Mouse (Mus musculus): Measurements from ENCODE around the gene Afap1. TPM values are rescaled to one million over a fixed set of nuclear protein-coding genes. Genes with fewer than 3 reads are reported as not detected.
A peak's percentile ranks its signal among the peaks of the same experiment; 100 is the strongest.

Gene Afap1
- polyA plus RNA-seq, 1 experiment, result 12.4 TPM

- Histone ChIP-seq H3K79me2 (ENCODE audit: control insufficient read depth, insufficient read depth) (no peaks in the 10 kb centered on the region), H3K27me3 (ENCODE audit: control insufficient read depth, insufficient read depth, insufficient read length) (no peaks in the 10 kb centered on the region), H3ac (ENCODE audit: control insufficient read depth, insufficient read length) (no peak overlapping the region), H3K36me3 (ENCODE audit: control insufficient read depth, insufficient read depth) (peaks cover 25% of the 10 kb centered on the region), H3K4me3 (no peak overlapping the region), H3K4me2 (ENCODE audit: low read depth) (peak overlapping the region; percentile 64)
- TF ChIP-seq MYOD1 (IDR thresholded peaks at IDR 0.05; ENCODE audit: control insufficient read depth in 1 of 3, insufficient read length in 2 of 3, low read depth in 2 of 3) (no peak), E2F4 (IDR thresholded peaks at IDR 0.05; ENCODE audit: insufficient read depth) (no peak), TCF12 (IDR thresholded peaks at IDR 0.05; ENCODE audit: insufficient read depth, poor library complexity, severe bottlenecking) (no peak)
These were observed 81.1 kb downstream of the Afap1 start for GRCm38 (mm10) chr5:35974265-35974664.

- no peaks in the 10 kb centered on the region for H3K79me2 ChIP-seq (ENCODE audit: control insufficient read depth, insufficient read depth)
- no peak overlapping the region for H3K4me2 ChIP-seq (ENCODE audit: low read depth)
- peaks cover 25% of the 10 kb centered on the region for H3K36me3 ChIP-seq (ENCODE audit: control insufficient read depth, insufficient read depth)
- TF ChIP-seq POLR2A (IDR thresholded peaks at IDR 0.05; ENCODE audit: insufficient read length, low read depth) (no peak), POLR2AphosphoS2 (IDR thresholded peaks at IDR 0.05; ENCODE audit: insufficient read length, low read depth) (no peak), REST (IDR thresholded peaks at IDR 0.05; ENCODE audit: insufficient read depth, insufficient read length) (no peak), MAX (IDR thresholded peaks at IDR 0.05; ENCODE audit: low read depth) (no peak), MYOG (IDR thresholded peaks at IDR 0.05; ENCODE audit: control insufficient read depth in 1 of 3, insufficient read depth in 1 of 3, insufficient read length in 2 of 3, low read depth in 2 of 3) (no peak), SRF (IDR thresholded peaks at IDR 0.05; ENCODE audit: control insufficient read depth, insufficient read length, low read depth) (no peak), TCF12 (IDR thresholded peaks at IDR 0.05; ENCODE audit: insufficient read depth, poor library complexity, severe bottlenecking) (no peak), CEBPB (IDR thresholded peaks at IDR 0.05; ENCODE audit: insufficient read depth, poor library complexity, severe bottlenecking) (no peak), USF1 (IDR thresholded peaks at IDR 0.05; ENCODE audit: low read depth) (no peak), E2F4 (IDR thresholded peaks at IDR 0.05; ENCODE audit: insufficient read depth) (no peak), TCF3 (IDR thresholded peaks at IDR 0.05; ENCODE audit: insufficient read length, low read depth) (no peak), MYOD1 (IDR thresholded peaks at IDR 0.05; ENCODE audit: control insufficient read depth in 1 of 3, insufficient read length in 2 of 3, low read depth in 2 of 3) (no peak)
- no peak overlapping the region for H3K4me3 ChIP-seq
- H3K27me3 ChIP-seq (ENCODE audit: control insufficient read depth, insufficient read depth, insufficient read length), result no peaks in the 10 kb centered on the region
- H3ac ChIP-seq (ENCODE audit: control insufficient read depth, insufficient read length), result no peak overlapping the region
These were observed 82.6 kb downstream of the Afap1 start for GRCm38 (mm10) chr5:35975681-35976080.

GRCm38 (mm10) chr5:35980542-35980941, 87.4 kb downstream of the Afap1 start:
- Histone ChIP-seq H3K36me3 (ENCODE audit: control insufficient read depth, insufficient read depth) (peaks cover 36% of the 10 kb centered on the region), H3K79me2 (ENCODE audit: control insufficient read depth, insufficient read depth) (no peaks in the 10 kb centered on the region), H3ac (ENCODE audit: control insufficient read depth, insufficient read length) (no peak overlapping the region), H3K4me2 (ENCODE audit: low read depth) (no peak overlapping the region), H3K27me3 (ENCODE audit: control insufficient read depth, insufficient read depth, insufficient read length) (no peaks in the 10 kb centered on the region), H3K4me3 (no peak overlapping the region)
- no peak for TF ChIP-seq TCF3 (IDR thresholded peaks at IDR 0.05; ENCODE audit: insufficient read length, low read depth)
- TF ChIP-seq MYOG (IDR thresholded peaks at IDR 0.05; ENCODE audit: control insufficient read depth in 1 of 3, insufficient read depth in 1 of 3, insufficient read length in 2 of 3, low read depth in 2 of 3), result no peak
- no peak for TF ChIP-seq POLR2AphosphoS2 (IDR thresholded peaks at IDR 0.05; ENCODE audit: insufficient read length, low read depth)
- TF ChIP-seq USF1 (IDR thresholded peaks at IDR 0.05; ENCODE audit: low read depth), result no peak
- TF ChIP-seq MAX (IDR thresholded peaks at IDR 0.05; ENCODE audit: low read depth), result no peak
- TF ChIP-seq E2F4 (IDR thresholded peaks at IDR 0.05; ENCODE audit: insufficient read depth), result no peak
- TF ChIP-seq CEBPB (IDR thresholded peaks at IDR 0.05; ENCODE audit: insufficient read depth, poor library complexity, severe bottlenecking), result no peak
- TF ChIP-seq REST (IDR thresholded peaks at IDR 0.05; ENCODE audit: insufficient read depth, insufficient read length), result no peak
- no peak for TF ChIP-seq POLR2A (IDR thresholded peaks at IDR 0.05; ENCODE audit: insufficient read length, low read depth)

- no peak overlapping the region for H3K4me2 ChIP-seq (ENCODE audit: low read depth)
- no peaks in the 10 kb centered on the region for H3K27me3 ChIP-seq (ENCODE audit: control insufficient read depth, insufficient read depth, insufficient read length)
- no peak overlapping the region for H3ac ChIP-seq (ENCODE audit: control insufficient read depth, insufficient read length)
- H3K79me2 ChIP-seq (ENCODE audit: control insufficient read depth, insufficient read depth), result no peaks in the 10 kb centered on the region
- TF ChIP-seq USF1 (IDR thresholded peaks at IDR 0.05; ENCODE audit: low read depth) (no peak), MYOG (IDR thresholded peaks at IDR 0.05; ENCODE audit: control insufficient read depth in 1 of 3, insufficient read depth in 1 of 3, insufficient read length in 2 of 3, low read depth in 2 of 3) (no peak), E2F4 (IDR thresholded peaks at IDR 0.05; ENCODE audit: insufficient read depth) (no peak), MYOD1 (IDR thresholded peaks at IDR 0.05; ENCODE audit: control insufficient read depth in 1 of 3, insufficient read length in 2 of 3, low read depth in 2 of 3) (no peak), CEBPB (IDR thresholded peaks at IDR 0.05; ENCODE audit: insufficient read depth, poor library complexity, severe bottlenecking) (no peak), REST (IDR thresholded peaks at IDR 0.05; ENCODE audit: insufficient read depth, insufficient read length) (no peak), SRF (IDR thresholded peaks at IDR 0.05; ENCODE audit: control insufficient read depth, insufficient read length, low read depth) (no peak), TCF3 (IDR thresholded peaks at IDR 0.05; ENCODE audit: insufficient read length, low read depth) (no peak), TCF12 (IDR thresholded peaks at IDR 0.05; ENCODE audit: insufficient read depth, poor library complexity, severe bottlenecking) (no peak), POLR2AphosphoS2 (IDR thresholded peaks at IDR 0.05; ENCODE audit: insufficient read length, low read depth) (no peak), MAX (IDR thresholded peaks at IDR 0.05; ENCODE audit: low read depth) (no peak), POLR2A (IDR thresholded peaks at IDR 0.05; ENCODE audit: insufficient read length, low read depth) (no peak)
- H3K36me3 ChIP-seq (ENCODE audit: control insufficient read depth, insufficient read depth), result peaks cover 31% of the 10 kb centered on the region
- H3K4me3 ChIP-seq, result no peak overlapping the region
These were observed 88.2 kb downstream of the Afap1 start for GRCm38 (mm10) chr5:35981341-35981740.

GRCm38 (mm10) chr5:35981976-35982375, 88.9 kb downstream of the Afap1 start:
- H3ac ChIP-seq (ENCODE audit: control insufficient read depth, insufficient read length), result no peak overlapping the region
- no peaks in the 10 kb centered on the region for H3K27me3 ChIP-seq (ENCODE audit: control insufficient read depth, insufficient read depth, insufficient read length)
- no peak for TF ChIP-seq E2F4 (IDR thresholded peaks at IDR 0.05; ENCODE audit: insufficient read depth)
- no peak for TF ChIP-seq CEBPB (IDR thresholded peaks at IDR 0.05; ENCODE audit: insufficient read depth, poor library complexity, severe bottlenecking)
- no peak for TF ChIP-seq MYOG (IDR thresholded peaks at IDR 0.05; ENCODE audit: control insufficient read depth in 1 of 3, insufficient read depth in 1 of 3, insufficient read length in 2 of 3, low read depth in 2 of 3)
- no peak for TF ChIP-seq POLR2A (IDR thresholded peaks at IDR 0.05; ENCODE audit: insufficient read length, low read depth)
- no peak for TF ChIP-seq MYOD1 (IDR thresholded peaks at IDR 0.05; ENCODE audit: control insufficient read depth in 1 of 3, insufficient read length in 2 of 3, low read depth in 2 of 3)
- TF ChIP-seq POLR2AphosphoS2 (IDR thresholded peaks at IDR 0.05; ENCODE audit: insufficient read length, low read depth), result no peak
- no peak for TF ChIP-seq TCF12 (IDR thresholded peaks at IDR 0.05; ENCODE audit: insufficient read depth, poor library complexity, severe bottlenecking)
- no peak for TF ChIP-seq SRF (IDR thresholded peaks at IDR 0.05; ENCODE audit: control insufficient read depth, insufficient read length, low read depth)
- TF ChIP-seq USF1 (IDR thresholded peaks at IDR 0.05; ENCODE audit: low read depth), result no peak
- no peak overlapping the region for H3K4me3 ChIP-seq
- H3K36me3 ChIP-seq (ENCODE audit: control insufficient read depth, insufficient read depth), result peaks cover 25% of the 10 kb centered on the region
- H3K4me2 ChIP-seq (ENCODE audit: low read depth), result no peak overlapping the region
- H3K79me2 ChIP-seq (ENCODE audit: control insufficient read depth, insufficient read depth), result no peaks in the 10 kb centered on the region
